Mouse (Mus musculus) kidney, postnatal 4 days (tissue): ENCODE results near the gene Myg1.

Source experiments
- DNase-seq, 2 experiments: peaks; one replicate each; pipeline ENCODE4 v3.0.0; 2021; ENCODE audit warnings: mixed read lengths in 2 of 2

Myg1 gene

GRCm38 (mm10) chr15:102331610-102332015 lies at the start of gene Myg1:
TSS of gene Myg1 (plus strand) at chr15:102331709.
- DNase-seq = peak; percentile 87 to 91

- no peak for DNase-seq
Measured at GRCm38 (mm10) chr15:102282463-102283292, 48.8 kb upstream of the Myg1 start.

- no peak for DNase-seq
Measured at GRCm38 (mm10) chr15:102283648-102284047, 47.9 kb upstream of the Myg1 start.

GRCm38 (mm10) chr15:102287395-102287794 lies 44.1 kb upstream of the Myg1 start:
- peak; percentile 47 to 58 for DNase-seq

- DNase-seq = peak; percentile 97
Measured at GRCm38 (mm10) chr15:102295633-102296367, 35.7 kb upstream of the Myg1 start, which contains the start of gene Espl1. TSS of gene Espl1 (plus strand) at chr15:102296266.

- no peak for DNase-seq
Measured at GRCm38 (mm10) chr15:102296368-102297006, 35.0 kb upstream of the Myg1 start.

- DNase-seq = peak in 1 of 2 experiments; percentile 22
Measured at GRCm38 (mm10) chr15:102302542-102302941, 29.0 kb upstream of the Myg1 start.

GRCm38 (mm10) chr15:102308717-102309116 lies 22.8 kb upstream of the Myg1 start:
- DNase-seq = no peak

GRCm38 (mm10) chr15:102310074-102310845 lies 21.2 kb upstream of the Myg1 start:
- DNase-seq = peak; percentile 87 to 88

- DNase-seq = no peak
Measured at GRCm38 (mm10) chr15:102311489-102311888, 20.0 kb upstream of the Myg1 start.

GRCm38 (mm10) chr15:102315292-102315691 lies 16.2 kb upstream of the Myg1 start:
- DNase-seq = no peak

GRCm38 (mm10) chr15:102316263-102316662 lies 15.2 kb upstream of the Myg1 start:
- DNase-seq = peak; percentile 71 to 78

GRCm38 (mm10) chr15:102324654-102325473 lies 6.6 kb upstream of the Myg1 start:
- peak; percentile 22 to 40 for DNase-seq

- DNase-seq = peak; percentile 92 to 93
Measured at GRCm38 (mm10) chr15:102326022-102326576, 5.4 kb upstream of the Myg1 start, which contains the start of gene Pfdn5. TSS of gene Pfdn5 (plus strand) at chr15:102326116.

GRCm38 (mm10) chr15:102326892-102327291 lies 4.6 kb upstream of the Myg1 start:
- no peak for DNase-seq

- DNase-seq = no peak
Measured at GRCm38 (mm10) chr15:102335254-102335653, 3.7 kb downstream of the Myg1 start.

GRCm38 (mm10) chr15:102335925-102336324 lies 4.4 kb downstream of the Myg1 start:
- DNase-seq = peak in 1 of 2 experiments; percentile 49

- DNase-seq = no peak
Measured at GRCm38 (mm10) chr15:102336946-102337345, 5.4 kb downstream of the Myg1 start.

- no peak for DNase-seq
Measured at GRCm38 (mm10) chr15:102339612-102340011, 8.1 kb downstream of the Myg1 start.

GRCm38 (mm10) chr15:102341580-102341979 lies 10.1 kb downstream of the Myg1 start:
- DNase-seq = peak; percentile 77 to 79

- DNase-seq = no peak
Measured at GRCm38 (mm10) chr15:102344490-102344889, 13.0 kb downstream of the Myg1 start.
